Mouse (Mus musculus) monocyte, adult 5-6 weeks (primary cell): ENCODE results near the gene Anapc15. TPM values are rescaled to one million over a fixed set of nuclear protein-coding genes. Genes with fewer than 3 reads are reported as not detected.
A peak's percentile ranks its signal among the peaks of the same experiment; 100 is the strongest.
"Not testable (repeated sequence)": the region's sequence is repeated elsewhere in the genome, so short reads cannot be mapped to it uniquely, and the experiment has no call there.

Experiments
- ATAC-seq: fragments of 153-309, 156-312 bp; replicated peaks from 2 replicates; pipeline ENCODE4 v1.8.0; 2017; ENCODE audit warnings: mild to moderate bottlenecking; ENCODE audit not compliant: low TSS enrichment, insufficient number of reproducible peaks, severe bottlenecking, poor library complexity, low FRiP score
- total RNA-seq: library from RNA; stranded (forward); fragments of 200-1000, 200-491, 200-594 nt; gene quantifications from 3 replicates; pipeline ENCODE4 v1.2.3, GENCODE M21; 2017

Anapc15 gene
- total RNA-seq, 1 experiment from 2014 or later, result 42.5 TPM

GRCm38 (mm10) chr7:101882413-101883154 lies 19.1 kb downstream of the Anapc15 start:
- ATAC-seq, result no peak

DNA sequence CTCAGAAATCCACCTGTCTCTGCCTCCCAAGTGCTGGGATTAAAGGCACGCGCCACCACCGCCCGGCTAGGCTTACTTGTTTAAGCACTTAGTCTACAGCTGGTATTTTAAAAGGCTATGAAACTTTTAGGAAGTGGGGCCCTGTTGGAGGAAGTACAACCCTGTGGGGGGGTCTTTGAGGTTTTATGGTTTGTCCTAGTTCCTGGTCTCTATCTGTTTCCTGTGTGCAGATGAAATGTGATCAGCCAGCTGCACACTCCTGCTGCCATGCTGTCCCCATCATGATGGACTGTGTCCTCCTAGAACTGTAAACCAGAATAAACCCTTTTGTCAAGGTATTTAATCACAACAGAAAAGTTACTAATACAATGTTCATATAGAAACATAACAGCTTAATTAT lies 20.6 kb downstream of the Anapc15 start:
- no peak for ATAC-seq

DNA sequence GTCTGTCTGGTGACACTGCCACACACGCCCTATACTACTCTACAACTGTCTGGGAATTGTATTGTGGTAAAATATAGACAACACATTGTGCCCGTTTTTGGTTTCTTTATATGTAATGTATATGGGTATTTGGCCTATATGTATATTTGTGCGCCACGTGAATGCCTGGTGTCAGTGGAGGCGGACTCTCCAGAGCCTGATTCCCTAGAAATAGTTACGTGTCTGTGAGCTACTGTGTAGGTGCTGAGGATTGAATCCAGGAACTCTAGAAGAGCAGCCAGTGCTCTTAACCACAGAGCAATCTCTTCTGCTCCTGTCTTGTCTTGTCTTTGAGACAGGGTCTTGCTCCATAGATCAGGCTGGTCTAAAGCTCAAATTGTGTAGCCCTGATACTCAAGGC lies 22.8 kb downstream of the Anapc15 start:
- no peak for ATAC-seq

DNA sequence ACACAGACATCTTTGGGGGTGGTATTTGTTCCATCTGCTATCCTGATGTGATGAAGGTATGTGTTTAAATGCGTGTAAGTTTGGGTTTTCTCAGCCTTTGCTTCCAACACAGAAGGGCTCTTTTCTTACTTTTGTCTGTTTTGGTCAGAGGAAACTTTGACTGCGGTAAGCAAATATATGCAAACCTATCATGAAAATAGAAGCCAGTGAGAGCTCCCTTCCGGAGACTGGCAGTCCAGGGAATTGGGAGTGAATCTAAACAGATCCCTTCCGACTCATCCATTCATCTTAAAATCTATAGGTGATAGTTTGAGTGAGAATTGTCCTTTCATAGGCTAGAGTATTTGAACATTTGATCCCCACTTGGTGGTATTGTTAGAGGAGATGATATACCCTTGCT lies 24.9 kb downstream of the Anapc15 start:
- ATAC-seq, result no peak

DNA sequence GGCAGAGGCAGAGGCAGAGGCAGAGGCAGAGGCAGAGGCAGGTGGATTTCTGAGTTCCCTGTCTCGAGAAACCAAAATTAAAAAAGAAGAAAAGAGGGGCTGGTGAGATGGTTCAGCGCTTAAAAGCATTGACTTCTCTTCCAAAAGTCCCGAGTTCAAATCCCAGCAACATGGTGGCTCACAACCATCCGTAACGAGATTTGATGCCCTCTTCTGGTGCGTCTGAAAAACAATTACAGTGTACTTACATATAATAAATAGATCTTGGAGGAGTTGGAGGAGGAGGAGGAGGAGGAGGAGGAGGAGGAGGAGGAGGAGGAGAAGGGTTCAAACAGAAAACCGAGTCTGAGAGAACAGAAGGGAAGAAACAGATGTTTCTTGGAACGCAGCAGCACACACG lies 32.2 kb downstream of the Anapc15 start:
- no peak for ATAC-seq

DNA sequence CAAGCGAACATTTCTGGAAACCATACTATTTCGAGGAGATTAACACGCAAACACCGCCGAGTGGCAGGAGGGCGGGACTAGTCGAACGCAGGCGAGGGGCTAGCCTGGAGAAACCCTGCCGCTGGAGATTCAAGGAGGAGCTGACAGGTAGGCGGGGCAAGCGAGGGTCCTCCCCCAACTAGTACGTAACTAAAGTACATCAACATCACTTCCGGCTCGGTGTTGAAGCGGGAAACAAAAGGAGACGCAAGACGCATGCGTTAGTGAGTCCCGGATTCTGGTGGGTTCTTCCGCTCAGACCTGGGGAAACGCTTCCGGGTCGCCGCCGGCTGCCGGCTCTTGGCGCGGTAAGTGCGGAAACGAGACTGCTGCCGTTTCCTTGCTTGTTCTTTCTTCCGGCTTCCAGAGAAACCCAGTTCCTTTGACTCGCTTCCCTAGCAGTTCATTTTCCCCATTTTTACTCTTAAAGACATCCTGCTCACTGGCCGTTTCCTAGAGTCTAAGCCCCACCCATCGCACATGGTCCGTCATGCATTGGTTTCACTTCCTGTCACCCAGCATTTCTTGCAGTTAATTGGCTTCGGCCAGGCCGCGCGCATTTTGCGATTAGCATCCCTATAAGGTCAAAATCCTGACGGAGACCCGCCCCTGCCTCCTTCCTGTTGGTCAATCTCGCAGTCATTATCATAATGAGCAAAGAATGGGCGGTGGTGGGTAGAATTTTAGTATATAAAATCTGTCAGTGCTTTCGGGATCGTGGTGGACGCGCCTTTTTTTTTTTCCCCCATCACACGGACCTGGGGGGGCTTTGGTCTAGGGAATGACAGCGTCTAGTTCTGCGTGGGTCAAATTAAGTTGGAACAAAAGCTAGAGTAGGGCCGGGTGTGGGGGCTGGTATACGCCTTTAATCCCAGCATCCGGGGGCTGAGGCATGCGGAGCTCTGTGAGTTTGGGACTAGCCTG lies 32.9 kb downstream of the Anapc15 start:
- ATAC-seq, result peak; percentile 94

GRCm38 (mm10) chr7:101900331-101901097 lies 37.0 kb downstream of the Anapc15 start:
- no peak for ATAC-seq

DNA sequence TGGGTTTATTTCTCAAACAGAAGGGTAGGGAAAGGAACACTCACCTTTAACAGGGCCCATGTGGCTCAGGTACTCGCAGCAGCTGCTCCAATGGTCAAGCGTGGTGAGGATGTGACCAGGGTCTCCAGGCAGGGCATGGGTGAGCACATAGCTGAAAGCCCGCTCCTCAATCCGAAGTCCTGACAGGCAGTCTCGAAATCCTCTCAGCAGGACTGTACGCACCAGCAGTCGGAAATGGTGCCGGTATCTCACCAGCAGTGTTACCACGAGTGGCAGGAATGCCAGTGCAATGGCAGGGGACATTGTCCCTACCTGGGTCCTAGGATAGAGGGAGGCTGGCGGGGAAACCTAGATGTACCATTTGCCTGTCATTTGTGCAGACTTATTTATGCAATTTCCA lies 38.5 kb downstream of the Anapc15 start:
- no peak for ATAC-seq

DNA sequence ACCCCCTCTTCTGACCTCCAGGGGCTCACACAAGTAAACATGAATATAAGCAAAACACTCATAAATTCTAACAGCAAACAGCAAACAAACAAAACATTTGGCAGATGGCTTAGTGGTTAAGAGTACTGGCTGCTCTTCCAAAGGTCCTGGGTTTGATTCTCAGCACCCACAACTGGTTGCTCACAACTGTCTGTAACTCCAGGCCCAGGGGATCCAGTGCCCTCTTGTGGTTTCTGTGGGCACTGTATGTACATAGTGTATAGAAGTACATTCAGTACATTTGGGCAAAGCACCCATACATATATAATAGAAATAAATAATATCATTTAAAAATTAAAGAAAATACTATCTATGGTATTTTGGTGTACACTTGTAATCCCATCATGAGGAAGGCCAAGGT lies 39.3 kb downstream of the Anapc15 start:
- ATAC-seq, result no peak

- peak; percentile 89 for ATAC-seq
Observed at GRCm38 (mm10) chr7:101905561-101906286, 42.2 kb downstream of the Anapc15 start, which contains the start of gene Lamtor1. Gene Lamtor1 (plus strand): TSS chr7:101905904.

GRCm38 (mm10) chr7:101906287-101906681 lies 42.8 kb downstream of the Anapc15 start, which contains the start of gene Tomt:
Gene Tomt (minus strand): TSS chr7:101906359.
- ATAC-seq, result no peak

GRCm38 (mm10) chr7:101906696-101907095 lies 43.2 kb downstream of the Anapc15 start:
- no peak for ATAC-seq

DNA sequence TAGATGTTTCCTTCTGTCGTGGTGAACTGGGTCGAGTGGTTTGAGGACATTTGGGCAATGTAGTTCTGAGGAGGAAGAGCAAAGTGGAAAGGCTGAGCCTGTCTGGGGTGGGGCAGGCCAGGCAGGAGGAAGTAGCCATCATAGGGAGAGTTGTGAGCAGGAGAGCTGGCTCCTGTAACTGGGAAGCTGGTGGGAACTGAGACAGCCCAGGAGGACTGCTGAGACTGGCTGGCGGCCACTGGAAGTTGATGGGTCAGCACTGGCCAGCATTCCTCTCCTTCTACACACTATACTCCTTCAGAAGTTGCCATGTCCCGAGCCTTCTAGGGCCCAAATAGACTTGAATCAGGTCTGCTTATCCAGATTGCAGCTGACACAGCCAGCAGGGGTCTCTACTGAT lies 44.9 kb downstream of the Anapc15 start:
- ATAC-seq, result peak; percentile 32

- ATAC-seq, result no peak
Observed at GRCm38 (mm10) chr7:101910138-101910537, 46.6 kb downstream of the Anapc15 start.

DNA sequence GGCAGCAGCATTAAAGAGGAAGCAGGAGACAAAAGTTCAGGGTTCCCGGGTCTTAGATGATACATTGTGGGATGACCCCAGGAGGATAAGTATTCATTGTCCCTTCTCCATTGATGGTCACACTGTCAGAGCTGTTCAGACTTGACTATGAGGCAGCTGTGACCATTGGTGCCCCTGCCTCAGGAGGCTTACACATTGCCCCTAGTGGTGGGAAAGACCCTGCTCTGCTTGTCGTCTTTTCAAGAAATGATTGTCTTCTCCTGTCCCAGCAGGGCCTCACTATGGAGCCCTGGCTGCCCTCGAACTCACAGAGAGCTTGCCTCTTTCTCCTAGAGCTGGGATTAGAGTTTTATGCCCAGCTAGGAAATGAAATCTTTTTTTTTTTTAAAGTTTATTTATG lies 48.5 kb downstream of the Anapc15 start:
- no peak for ATAC-seq

DNA sequence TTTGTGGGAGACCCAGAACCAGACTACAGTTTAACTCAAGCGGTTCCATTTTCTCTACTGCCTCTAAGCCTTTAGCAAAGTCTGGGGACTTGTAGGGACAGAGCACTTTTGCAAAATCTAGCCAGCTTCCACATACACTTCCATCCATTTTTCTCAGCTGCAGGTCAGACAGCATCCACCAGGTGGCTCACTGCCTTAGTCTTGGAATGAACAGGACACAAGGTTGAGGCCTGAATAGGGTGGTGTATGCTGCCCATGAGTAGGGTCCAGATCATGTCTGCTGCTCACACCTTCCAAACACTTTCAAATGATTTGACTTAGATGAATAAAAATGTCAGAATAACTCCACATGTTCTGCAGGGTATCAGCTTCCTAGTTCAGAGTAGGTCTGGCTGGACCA lies 54.6 kb downstream of the Anapc15 start:
- peak; percentile 80 for ATAC-seq

- ATAC-seq, result not testable (repeated sequence)
Observed at GRCm38 (mm10) chr7:101925892-101926291, 62.4 kb downstream of the Anapc15 start.

GRCm38 (mm10) chr7:101928093-101928492 lies 64.6 kb downstream of the Anapc15 start:
- no peak for ATAC-seq
